Mouse (Mus musculus) spleen, postnatal 10 days (tissue): ENCODE results near the gene Nfkbib.

ENCODE experiments used
- DNase-seq, 2 experiments: peaks; one replicate each; pipeline ENCODE4 v3.0.0; 2021 to 2022; ENCODE audit warnings: low spot score in 2 of 2

Gene Nfkbib

GRCm38 (mm10) chr7:28719159-28719558 lies 48.2 kb downstream of the Nfkbib start:
- no peak for DNase-seq

DNA sequence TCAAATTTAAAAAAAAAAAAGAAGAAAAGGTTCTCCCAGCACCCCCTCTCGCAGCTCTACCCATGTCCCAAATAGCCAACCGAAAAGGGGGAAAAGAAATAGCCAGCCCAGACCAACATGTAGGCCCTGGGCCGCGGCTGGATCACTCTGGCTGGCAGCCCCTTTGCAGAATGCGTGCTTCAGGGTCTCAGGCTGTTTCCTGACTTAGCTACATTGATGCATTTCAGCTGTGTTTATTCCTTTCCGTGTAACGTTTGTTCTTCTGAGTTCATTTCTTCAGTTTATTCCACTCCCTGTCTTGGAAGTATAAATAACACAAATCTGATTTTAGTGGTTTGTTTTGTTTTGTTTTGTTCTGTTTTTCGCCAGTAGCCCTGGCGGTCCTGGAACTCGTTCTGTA lies 49.6 kb downstream of the Nfkbib start:
- DNase-seq: no peak

GRCm38 (mm10) chr7:28716590-28717281 lies 50.6 kb downstream of the Nfkbib start, which contains the start of gene Fbxo17:
TSS of gene Fbxo17 (plus strand) at chr7:28716804.
- peak in 1 of 2 experiments; percentile 53 for DNase-seq

DNA sequence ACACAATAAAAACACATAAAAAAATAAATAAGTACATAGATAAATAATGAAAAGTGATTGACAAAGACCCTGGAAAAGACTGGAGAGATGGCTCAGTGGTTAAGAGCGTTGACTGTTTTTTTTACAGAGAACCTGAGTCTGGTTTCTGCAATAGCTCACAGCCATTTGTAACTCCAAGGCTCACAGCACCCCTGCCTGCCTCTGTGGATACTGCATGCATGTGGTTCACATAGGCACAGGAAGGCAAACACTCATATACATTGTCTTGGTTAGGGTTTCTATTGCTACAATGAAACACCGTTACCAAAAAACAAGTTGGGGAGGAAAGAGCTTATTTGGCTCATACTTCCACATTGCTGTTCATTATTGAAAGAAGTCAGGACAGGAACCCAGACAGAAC lies 51.7 kb downstream of the Nfkbib start:
- DNase-seq: no peak

- DNase-seq: no peak
Measured at GRCm38 (mm10) chr7:28714667-28715066, 52.6 kb downstream of the Nfkbib start.

DNA sequence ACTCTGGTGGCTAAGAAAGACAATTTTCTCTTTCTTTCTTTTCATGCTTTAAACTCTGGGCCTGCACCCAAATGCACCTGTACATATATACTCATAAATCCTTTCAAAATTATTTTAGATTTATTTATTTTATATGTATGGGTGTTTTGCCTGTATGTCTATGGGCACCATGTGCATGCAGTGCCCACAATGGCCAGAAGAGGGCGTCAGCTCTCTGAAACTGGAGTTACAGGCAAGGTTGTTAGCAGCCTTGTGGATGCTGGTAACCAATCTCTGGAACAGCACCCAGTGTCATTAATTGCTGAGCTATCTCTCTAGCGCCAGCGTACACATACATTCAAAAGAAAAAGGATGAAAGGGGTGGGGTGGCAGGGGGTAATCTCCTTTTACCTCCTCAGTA lies 56.4 kb downstream of the Nfkbib start:
- peak in 1 of 2 experiments; percentile 35 for DNase-seq

DNA sequence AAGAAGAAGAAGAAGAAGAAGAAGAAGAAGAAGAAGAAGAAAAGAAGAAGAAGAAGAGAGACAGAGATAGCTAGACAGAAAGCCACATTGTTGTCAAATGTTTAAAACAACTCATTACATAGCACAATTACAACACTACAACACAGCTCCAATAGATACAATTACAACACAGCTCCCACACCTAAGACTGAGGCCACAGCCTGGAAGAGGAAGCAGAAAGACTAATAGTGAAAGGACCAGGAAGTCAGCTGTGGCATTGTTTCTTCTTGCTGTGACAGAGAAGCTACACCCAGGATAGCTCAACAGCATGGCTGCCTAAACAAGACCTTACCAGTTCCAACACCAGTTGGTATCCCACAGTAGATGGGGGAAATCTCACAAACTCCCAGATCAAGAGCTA lies 57.9 kb downstream of the Nfkbib start:
- DNase-seq: no peak
